Mouse (Mus musculus) cerebellum, adult (tissue): ENCODE data around the gene Csf3r.

Experiments used
- ATAC-seq: cut with Nextera tagmentation; 2 replicates; pipeline ENCODE4 v1.9.2; 2017; ENCODE audit warnings: mild to moderate bottlenecking, moderate library complexity, mixed read lengths; ENCODE audit not compliant: insufficient number of reproducible peaks, low FRiP score, low TSS enrichment

Gene Csf3r

GRCm38 (mm10) chr4:126051617-126052016 is 27.3 kb downstream of the Csf3r start:
- ATAC-seq = no peak

DNA sequence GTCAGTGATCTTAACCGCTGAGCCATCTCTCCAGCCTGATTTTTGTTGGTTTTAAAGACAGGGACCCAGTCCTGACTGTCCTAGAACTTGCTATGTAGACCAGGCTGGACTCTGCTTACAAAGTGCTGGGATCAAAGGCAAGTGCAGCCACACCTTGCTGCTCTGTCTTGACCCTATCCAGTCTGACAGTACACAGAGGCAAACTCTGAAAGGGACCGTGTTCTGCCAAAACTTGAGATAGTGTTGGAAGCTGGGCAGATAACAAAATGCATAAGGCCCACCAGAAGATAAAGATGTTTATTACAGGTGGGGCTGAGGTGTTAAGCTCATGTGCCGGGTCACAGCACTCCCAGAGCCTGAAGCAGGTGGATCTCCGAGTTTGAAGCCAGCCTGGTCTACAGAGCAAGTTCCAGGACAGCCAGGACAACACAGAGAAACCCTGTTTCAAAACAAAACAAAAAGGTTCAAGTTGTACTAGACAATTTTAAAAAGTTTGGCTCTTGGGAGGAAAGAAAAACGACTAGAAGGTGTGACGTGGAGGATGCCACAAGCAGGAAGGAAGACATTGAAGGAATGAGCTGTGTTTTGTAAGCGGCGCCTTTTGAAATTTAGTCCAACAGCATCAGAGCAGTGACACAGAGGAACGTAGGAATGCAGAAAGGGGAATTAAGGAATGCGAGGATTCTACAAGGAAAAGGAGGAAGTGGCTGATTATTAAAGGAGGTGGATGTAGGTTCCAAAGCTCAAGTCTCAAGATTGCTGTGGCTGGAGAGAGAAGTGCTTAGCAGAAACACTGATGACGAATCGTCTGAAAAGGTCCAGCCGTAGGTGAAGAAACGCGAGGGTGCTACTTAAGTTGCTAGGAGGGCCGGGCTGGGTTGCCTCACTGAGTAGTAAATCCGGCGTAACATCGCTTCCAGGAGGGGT is 33.1 kb downstream of the Csf3r start:
- no peak for ATAC-seq

DNA sequence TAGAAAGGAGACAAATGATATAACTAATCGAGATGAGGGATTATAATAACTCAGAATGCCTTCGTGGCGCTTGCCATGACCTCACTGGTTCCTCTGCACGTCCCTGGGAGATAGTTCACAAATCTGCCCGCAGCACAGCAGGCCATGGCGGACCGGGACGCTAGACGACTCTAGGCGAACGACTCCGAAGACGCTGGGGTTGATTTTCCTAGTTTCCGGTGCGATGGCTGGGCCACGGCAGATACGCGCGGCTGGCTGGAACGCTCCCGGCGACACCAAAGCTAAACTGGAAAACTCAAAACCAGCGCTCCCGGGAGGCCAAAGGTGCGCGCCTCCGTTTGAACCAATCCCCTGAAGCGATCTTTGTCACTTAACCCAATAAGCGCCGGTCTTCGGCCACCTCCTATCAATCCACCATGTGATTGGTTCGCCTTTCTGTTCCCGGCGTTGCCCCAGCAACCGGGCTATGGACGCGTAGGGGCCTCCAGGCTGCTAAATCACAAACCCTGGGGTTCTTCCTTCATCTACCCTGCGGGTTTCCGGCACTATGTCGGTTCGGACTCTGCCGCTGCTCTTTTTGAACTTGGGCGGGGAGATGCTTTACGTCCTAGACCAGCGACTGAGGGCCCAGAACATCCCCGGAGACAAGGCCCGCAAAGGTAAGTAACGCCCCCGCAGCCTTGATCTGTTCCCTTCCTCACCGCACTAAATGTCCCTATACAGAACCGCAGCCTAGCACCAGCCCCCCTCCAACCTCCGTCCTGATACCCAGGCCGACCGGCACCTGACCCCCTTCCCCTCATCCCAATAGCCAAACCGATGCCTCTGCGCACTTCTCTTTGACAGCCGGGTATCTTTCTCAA is 34.0 kb downstream of the Csf3r start, which contains the start of gene Oscp1:
Gene Oscp1, plus strand, starts transcription at position 432 of the 863 bp plus-strand sequence.
- peak; percentile 100 for ATAC-seq

- ATAC-seq = no peak
These were observed 34.6 kb downstream of the Csf3r start for GRCm38 (mm10) chr4:126058997-126059362.

GRCm38 (mm10) chr4:126062856-126063255 is 38.5 kb downstream of the Csf3r start:
- no peak for ATAC-seq

- no peak for ATAC-seq
These were observed 40.9 kb downstream of the Csf3r start for GRCm38 (mm10) chr4:126065241-126065640.

GRCm38 (mm10) chr4:126067401-126068077 is 43.2 kb downstream of the Csf3r start:
- no peak; the same call in 1 of the 2 replicates for ATAC-seq

- no peak for ATAC-seq
These were observed 44.5 kb downstream of the Csf3r start for GRCm38 (mm10) chr4:126068842-126069241.

GRCm38 (mm10) chr4:126077833-126078232 is 53.5 kb downstream of the Csf3r start:
- no peak for ATAC-seq

- ATAC-seq = no peak
These were observed 54.9 kb downstream of the Csf3r start for GRCm38 (mm10) chr4:126079266-126079665.

DNA sequence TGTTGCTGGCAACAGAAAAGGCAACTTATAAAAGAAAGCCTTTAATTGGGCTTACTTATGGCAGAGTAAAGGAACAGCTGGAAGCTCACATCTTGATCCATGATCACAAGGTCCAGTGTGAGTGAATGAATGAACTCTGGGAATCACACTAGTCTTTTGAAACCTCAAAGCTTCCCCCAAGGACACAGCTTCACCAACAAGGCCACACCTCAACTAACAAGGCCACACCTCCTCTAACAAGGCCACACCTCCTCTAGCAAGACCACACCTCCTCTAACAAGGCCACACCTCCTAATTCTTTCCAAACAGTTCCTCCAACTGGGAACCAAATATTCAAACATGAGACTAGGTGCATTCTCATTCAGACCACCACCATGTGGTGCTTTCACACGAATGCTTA is 57.3 kb downstream of the Csf3r start:
- no peak for ATAC-seq

DNA sequence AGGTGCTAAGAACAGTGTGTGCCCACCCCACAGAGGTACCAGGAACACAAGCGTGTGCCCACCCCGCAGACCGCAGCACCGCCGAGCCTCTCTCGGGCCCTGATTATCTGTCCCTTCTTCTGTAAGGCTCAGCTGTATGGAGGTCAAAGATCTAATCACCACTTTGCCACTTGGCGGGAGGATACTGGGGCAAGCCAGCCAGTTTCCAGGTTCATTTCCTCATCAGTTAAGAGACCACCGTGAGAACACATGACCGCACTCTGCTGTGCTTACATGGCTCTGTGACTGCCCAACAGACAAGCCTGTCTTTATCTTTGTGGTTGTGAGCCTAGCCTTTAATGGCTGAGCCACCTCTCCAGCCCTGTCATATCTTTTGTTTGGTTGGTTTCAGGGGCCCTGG is 58.7 kb downstream of the Csf3r start:
- ATAC-seq = no peak

- ATAC-seq = no peak
These were observed 60.0 kb downstream of the Csf3r start for GRCm38 (mm10) chr4:126084382-126084781.

DNA sequence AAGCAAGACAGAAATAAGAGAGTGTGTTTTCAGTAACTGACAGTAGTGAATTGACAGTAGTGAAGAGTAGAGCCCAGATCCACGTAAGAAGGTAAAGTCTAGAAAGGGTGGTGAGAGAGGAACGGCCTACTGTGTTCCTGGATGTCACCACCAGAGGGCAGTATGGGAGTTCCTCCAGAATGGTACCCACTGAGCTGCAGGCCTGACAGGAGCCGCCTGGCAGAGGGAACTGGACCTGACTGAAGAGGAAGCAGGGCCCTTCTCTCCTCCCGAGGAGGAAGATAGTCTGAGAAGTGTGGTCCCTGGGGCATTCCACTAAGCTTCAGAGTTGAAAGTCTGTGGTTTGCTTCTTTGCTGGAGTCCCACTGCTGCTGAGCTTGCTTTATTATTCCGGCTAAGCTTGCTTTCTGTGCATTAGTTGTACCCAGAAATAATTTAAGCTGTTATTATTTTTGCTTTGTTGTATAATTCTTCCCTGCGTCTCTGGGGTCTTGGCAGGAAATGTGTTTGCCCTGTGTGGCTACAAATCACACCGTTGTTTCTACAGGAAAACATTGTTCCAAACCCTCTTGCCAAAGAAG is 61.7 kb downstream of the Csf3r start:
- peak; percentile 93 for ATAC-seq

DNA sequence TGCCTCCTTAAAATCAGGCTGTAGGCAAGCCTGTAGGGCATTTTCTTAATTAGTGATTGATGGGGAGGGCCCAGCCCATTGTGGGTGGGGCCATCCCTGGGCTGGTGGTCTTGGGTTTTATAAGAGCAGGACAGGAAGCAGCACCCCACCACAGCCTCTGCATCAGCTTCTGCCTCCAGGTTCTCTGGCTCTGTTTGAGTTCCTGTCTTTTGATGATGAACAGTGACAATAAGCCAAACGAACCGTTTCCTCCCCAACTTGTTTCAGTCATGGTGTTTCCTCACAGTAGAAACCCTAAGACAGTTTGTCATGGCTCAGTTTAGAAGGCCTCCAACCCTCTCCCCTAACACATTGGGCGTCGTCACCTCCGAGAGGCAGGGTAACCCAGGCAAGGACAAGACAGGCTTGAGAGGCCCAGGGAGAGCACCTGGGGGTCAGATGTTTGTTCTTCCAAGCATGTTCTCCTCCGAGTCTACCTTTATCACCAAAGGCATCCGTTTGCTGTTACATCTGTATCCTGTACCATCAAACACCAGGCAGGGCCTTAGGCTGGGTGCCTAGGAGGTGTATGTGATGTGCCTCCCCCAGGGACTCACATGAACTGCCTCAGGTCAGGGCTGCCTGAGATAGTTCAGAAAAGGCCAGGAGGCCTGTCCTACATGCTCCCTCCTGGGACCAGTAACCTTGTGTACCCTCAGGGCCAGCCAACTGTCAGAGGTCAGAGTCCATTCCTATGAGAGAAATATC is 65.9 kb downstream of the Csf3r start:
- ATAC-seq = no peak

DNA sequence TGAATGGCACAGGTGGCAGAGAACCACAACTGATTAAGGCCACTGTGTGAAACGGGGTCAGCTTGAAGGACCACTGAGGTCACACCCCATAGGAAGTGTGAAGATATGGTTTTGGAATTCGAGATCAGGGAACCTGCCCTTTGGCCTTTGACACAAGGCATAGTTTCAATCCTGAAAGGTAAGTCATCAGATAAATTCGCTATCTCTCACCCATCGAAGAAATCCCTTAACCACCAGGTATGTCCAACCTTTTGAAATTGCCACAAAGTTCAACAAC is 66.4 kb downstream of the Csf3r start:
- no peak for ATAC-seq

DNA sequence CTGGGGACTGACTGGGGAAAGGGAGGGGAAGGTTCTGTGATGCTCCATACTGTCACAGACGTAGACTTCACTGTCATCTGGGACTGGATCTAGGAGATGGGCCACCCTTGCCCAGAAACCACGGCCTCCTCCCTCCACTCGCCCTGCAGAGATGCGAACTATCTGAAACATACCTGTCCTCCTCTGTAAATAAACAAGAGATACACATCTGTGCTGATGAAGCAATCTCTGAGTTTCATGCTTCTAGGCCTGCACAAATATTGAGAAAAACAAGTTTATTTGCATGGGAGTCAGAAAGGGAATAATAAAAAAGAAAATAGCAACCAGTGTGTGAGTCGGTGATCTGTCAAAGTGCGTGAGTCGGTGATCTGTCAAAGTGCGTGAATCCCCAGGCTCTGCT is 67.5 kb downstream of the Csf3r start:
- no peak for ATAC-seq
